Mouse (Mus musculus): ENCODE measurements around the gene Nupr1l. TPM values are rescaled to one million over a fixed set of nuclear protein-coding genes. Genes with fewer than 3 reads are reported as not detected.
A peak's percentile ranks its signal among the peaks of the same experiment; 100 is the strongest.
"Not testable (repeated sequence)": the region's sequence is repeated elsewhere in the genome, so short reads cannot be mapped to it uniquely, and the experiment has no call there.

The Nupr1l gene
- polyA plus RNA-seq, 1 experiment from 2014 or later = 6.3 TPM

GRCm38 (mm10) chr5:129886911-129887636, 21.3 kb upstream of the Nupr1l start, which contains the start of gene Chchd2:
Gene Chchd2 (minus strand): TSS chr5:129887470.
- H3K9me3 ChIP-seq = no peaks in the 10 kb centered on the region
- peak; percentile 100 for ATAC-seq

GRCm38 (mm10) chr5:129890390-129890789, 17.9 kb upstream of the Nupr1l start:
- WGBS = 73% methylated on average over 7 of the region's 7 CpGs
- not testable (repeated sequence) for H3K27me3 ChIP-seq; H3K9ac ChIP-seq (replicated peaks); H3K9me3 ChIP-seq; H3K4me3 ChIP-seq (replicated peaks); H3K4me2 ChIP-seq (replicated peaks); H3K27ac ChIP-seq; H3K36me3 ChIP-seq; ATAC-seq
- H3K4me1 ChIP-seq (replicated peaks) = peaks cover 11% of the 10 kb centered on the region

More at GRCm38 (mm10) chr5:129886911-129887636, 21.3 kb upstream of the Nupr1l start, which contains the start of gene Chchd2:
- peak within 1 kb of the TSS; percentile 91 for H3K4me2 ChIP-seq (replicated peaks)
- peak within 1 kb of the TSS; percentile 94 for H3K27ac ChIP-seq
- peak within 1 kb of the TSS; percentile 87 for H3K4me3 ChIP-seq (replicated peaks)
- H3K36me3 ChIP-seq = peaks cover 19% of the 10 kb centered on the region
- no peaks in the 10 kb centered on the region for H3K27me3 ChIP-seq
- under 1% methylated on average over 46 of the region's 46 CpGs for WGBS
- peaks cover 21% of the 10 kb centered on the region for H3K4me1 ChIP-seq (replicated peaks)
- H3K9ac ChIP-seq (replicated peaks) = peak within 1 kb of the TSS; percentile 89

DNA sequence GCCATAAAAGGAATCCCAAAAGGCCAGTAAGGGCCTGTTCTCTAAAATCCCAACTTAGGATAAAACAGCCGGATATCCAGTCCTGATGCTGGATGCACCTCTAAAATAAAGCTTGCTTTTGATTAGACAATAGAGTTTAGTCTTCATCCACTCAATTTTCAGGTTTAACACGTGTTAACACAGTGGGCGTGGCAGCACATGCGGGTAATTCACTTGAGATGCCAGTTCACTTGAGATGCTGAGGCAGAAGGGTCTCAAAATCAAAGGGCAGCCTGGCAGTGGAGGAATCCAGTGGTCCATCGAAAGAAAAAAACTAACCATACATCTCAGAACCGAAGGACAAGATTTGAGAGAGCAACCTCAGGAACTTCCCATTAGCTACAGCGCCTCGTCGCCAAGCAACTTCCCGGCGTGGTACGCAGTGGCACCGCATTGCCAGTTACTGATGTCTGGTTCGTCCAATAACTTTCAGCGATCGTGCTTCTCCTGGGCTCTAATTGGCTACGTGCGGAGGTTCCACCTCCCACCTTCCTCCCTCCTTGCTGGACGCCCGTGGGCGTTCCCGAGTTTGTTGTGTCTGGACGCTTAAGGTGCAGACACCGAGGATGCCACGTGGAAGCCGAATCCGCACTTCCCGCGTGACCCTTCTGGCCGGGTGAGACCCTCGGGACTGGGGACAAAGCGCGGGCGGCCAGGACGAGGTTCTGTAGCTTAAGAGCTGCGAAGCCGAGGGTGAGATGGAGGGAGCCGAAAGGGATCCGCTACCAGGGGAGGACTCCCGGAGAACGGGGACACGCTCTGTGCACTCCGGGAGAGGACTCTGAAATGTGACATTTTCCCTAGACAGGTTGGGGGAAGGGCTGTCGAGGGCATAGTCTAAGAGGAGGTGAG, 12.9 kb upstream of the Nupr1l start, which contains the start of gene Zbed5:
Gene Zbed5 (plus strand): TSS at position 526 of the 891 bp plus-strand sequence.
- ATAC-seq = peak; percentile 100
- Histone ChIP-seq H3K9ac (replicated peaks) (peak within 1 kb of the TSS; percentile 70), H3K27me3 (no peaks in the 10 kb centered on the region), H3K36me3 (peaks cover 1% of the 10 kb centered on the region; the same call in 1 of the 2 replicates), H3K4me1 (replicated peaks) (peaks cover 9% of the 10 kb centered on the region), H3K9me3 (no peaks in the 10 kb centered on the region), H3K4me2 (replicated peaks) (peak within 1 kb of the TSS; percentile 84), H3K4me3 (replicated peaks) (peak within 1 kb of the TSS; percentile 78), H3K27ac (no peak within 1 kb of the TSS)
- WGBS = 3% methylated on average over 44 of the region's 44 CpGs

DNA sequence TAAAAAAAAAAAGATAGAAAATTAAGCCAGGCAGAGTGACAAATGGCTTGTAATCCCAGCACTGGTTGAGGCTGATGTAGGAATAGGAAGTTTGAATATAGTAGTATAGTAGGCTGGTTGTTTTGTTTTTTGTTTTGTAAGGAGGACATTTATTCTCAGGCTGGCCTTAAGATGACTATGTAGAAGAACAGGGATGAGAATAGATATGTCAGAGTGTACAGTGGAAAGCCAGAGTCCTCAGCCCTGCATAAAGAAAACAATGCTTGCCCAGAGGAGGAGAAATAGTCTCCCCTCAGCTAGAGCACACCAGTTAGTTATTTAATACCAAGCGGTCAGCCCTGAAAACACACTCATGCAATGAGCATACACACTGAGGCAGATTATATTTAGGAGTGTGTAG, 9.9 kb upstream of the Nupr1l start, which contains the start of gene Phkg1:
Gene Phkg1 (minus strand): TSS at position 101 of the 400 bp plus-strand sequence.
- Histone ChIP-seq H3K4me2 (replicated peaks) (no peak within 1 kb of the TSS), H3K4me3 (replicated peaks) (no peak within 1 kb of the TSS), H3K36me3 (peaks cover 21% of the 10 kb centered on the region), H3K9ac (replicated peaks) (no peak within 1 kb of the TSS), H3K4me1 (replicated peaks) (peaks cover 9% of the 10 kb centered on the region), H3K27me3 (no peaks in the 10 kb centered on the region), H3K27ac (no peak within 1 kb of the TSS), H3K9me3 (no peaks in the 10 kb centered on the region)
- no peak for ATAC-seq
- WGBS = 92% methylated on average over 1 of the region's 1 CpGs

- Histone ChIP-seq H3K4me3 (replicated peaks) (peak overlapping the region; percentile 63), H3K27ac (peak overlapping the region; percentile 97), H3K9me3 (no peaks in the 10 kb centered on the region), H3K4me2 (replicated peaks) (peak overlapping the region; percentile 75), H3K36me3 (peaks cover 12% of the 10 kb centered on the region), H3K27me3 (no peaks in the 10 kb centered on the region), H3K9ac (replicated peaks) (peak overlapping the region; percentile 82), H3K4me1 (replicated peaks) (peaks cover 12% of the 10 kb centered on the region)
- WGBS = 31% methylated on average over 4 of the region's 4 CpGs
- no peak for ATAC-seq
Measured at GRCm38 (mm10) chr5:129907775-129908174, 565 bp upstream of the Nupr1l start.

DNA sequence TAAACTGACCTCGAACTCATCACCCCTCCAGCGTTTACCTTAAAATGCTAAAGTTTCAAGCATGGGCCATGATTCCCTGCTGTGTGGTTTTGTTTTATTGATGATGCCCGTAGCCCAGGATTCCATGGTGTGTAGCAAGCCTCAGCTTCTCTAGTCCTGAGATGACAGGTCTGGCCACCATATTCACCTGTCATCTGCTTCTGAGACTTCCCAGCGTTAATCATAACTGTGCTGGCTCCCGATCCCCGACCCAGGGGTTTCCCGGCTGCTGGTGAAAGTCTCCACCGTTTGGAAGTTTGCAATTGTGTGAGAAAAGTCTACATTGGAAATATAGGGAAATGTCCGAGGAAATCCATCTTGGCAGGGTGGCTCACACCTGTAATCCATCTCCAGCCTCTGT, 807 bp downstream of the Nupr1l start:
- H3K4me1 ChIP-seq (replicated peaks) = peaks cover 12% of the 10 kb centered on the region
- H3K9me3 ChIP-seq = no peaks in the 10 kb centered on the region
- H3K9ac ChIP-seq (replicated peaks) = peak overlapping the region; percentile 82
- ATAC-seq = no peak
- peak overlapping the region; percentile 63 for H3K4me3 ChIP-seq (replicated peaks)
- no peaks in the 10 kb centered on the region for H3K27me3 ChIP-seq
- 0 out of 2 replicates have a peak, but pooled peaks cover 3% of the 10 kb centered on the region for H3K36me3 ChIP-seq
- peak overlapping the region; percentile 97 for H3K27ac ChIP-seq
- peak overlapping the region; percentile 75 for H3K4me2 ChIP-seq (replicated peaks)
- 75% methylated on average over 9 of the region's 9 CpGs for WGBS

GRCm38 (mm10) chr5:129909591-129909990, 1.3 kb downstream of the Nupr1l start:
- Histone ChIP-seq H3K36me3 (0 out of 2 replicates have a peak, but pooled peaks cover 2% of the 10 kb centered on the region), H3K9ac (replicated peaks) (no peak overlapping the region), H3K9me3 (no peaks in the 10 kb centered on the region), H3K4me1 (replicated peaks) (peaks cover 12% of the 10 kb centered on the region), H3K27ac (no peak overlapping the region), H3K27me3 (no peaks in the 10 kb centered on the region), H3K4me2 (replicated peaks) (peak overlapping the region; percentile 75; the same call in 1 of the 2 replicates), H3K4me3 (replicated peaks) (no peak overlapping the region)
- 92% methylated on average over 7 of the region's 7 CpGs for WGBS
- no peak for ATAC-seq

GRCm38 (mm10) chr5:129914024-129914423, 5.7 kb downstream of the Nupr1l start:
- ATAC-seq = no peak
- H3K4me3 ChIP-seq (replicated peaks) = no peak overlapping the region
- 27% methylated on average over 2 of the region's 2 CpGs for WGBS
- no peaks in the 10 kb centered on the region for H3K27me3 ChIP-seq
- no peaks in the 10 kb centered on the region for H3K36me3 ChIP-seq
- H3K9ac ChIP-seq (replicated peaks) = no peak overlapping the region
- no peak overlapping the region for H3K4me2 ChIP-seq (replicated peaks)
- peaks cover 5% of the 10 kb centered on the region; the same call in 1 of the 2 replicates for H3K4me1 ChIP-seq (replicated peaks)
- H3K27ac ChIP-seq = no peak overlapping the region
- no peaks in the 10 kb centered on the region for H3K9me3 ChIP-seq

DNA sequence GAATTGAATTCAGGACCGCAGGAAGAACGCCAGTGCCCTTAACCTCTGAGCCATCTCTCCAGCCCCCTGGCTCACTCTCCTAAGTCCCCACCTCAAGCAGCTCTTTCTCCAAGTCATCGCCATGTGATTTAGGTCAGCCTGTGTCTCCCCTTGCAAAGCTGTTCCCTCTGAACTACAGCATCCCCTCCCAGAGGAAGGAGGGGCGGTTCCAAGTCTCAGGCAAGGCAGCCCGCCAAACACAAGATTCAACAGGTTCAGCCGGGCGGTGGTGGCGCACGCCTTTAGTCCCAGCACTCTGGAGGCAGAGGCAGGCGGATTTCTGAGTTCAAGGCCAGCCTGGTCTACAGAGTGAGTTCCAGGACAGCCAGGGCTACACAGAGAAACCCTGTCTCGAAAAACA, 7.2 kb downstream of the Nupr1l start:
- H3K27ac ChIP-seq; H3K4me3 ChIP-seq (replicated peaks); H3K36me3 ChIP-seq; H3K9me3 ChIP-seq; H3K4me1 ChIP-seq (replicated peaks); ATAC-seq; H3K27me3 ChIP-seq; H3K9ac ChIP-seq (replicated peaks); H3K4me2 ChIP-seq (replicated peaks): not testable (repeated sequence)
- WGBS = 90% methylated on average over 11 of the region's 11 CpGs

- Histone ChIP-seq H3K4me2 (replicated peaks) (no peak overlapping the region), H3K4me1 (replicated peaks) (no peaks in the 10 kb centered on the region), H3K36me3 (no peaks in the 10 kb centered on the region), H3K27ac (no peak overlapping the region), H3K9me3 (no peaks in the 10 kb centered on the region; the same call in 1 of the 2 replicates), H3K27me3 (no peaks in the 10 kb centered on the region), H3K9ac (replicated peaks) (no peak overlapping the region), H3K4me3 (replicated peaks) (no peak overlapping the region)
- ATAC-seq = no peak
- WGBS = 90% methylated on average over 24 of the region's 24 CpGs
Measured at GRCm38 (mm10) chr5:129918065-129918651, 9.8 kb downstream of the Nupr1l start.

DNA sequence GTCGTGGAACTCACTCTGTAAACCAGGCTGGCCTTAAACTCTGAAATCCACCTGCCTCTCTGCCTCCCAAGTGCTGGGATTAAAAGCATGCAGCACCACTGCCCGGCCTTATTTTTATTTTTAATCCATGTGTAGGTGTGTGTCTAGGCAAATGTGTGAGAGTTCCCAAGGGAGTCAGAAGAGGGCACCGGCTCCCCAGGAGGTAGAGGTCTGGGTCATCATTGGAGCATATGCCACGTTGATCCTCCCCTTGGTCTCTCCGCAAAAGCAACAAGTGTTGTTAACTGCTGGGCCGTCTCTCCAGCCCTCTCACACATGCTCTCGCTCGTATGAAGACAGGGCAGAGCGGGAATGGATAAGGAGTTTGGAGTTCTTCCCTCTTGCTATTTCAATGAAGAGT, 10.4 kb downstream of the Nupr1l start:
- no peaks in the 10 kb centered on the region for H3K27me3 ChIP-seq
- 87% methylated on average over 9 of the region's 9 CpGs for WGBS
- H3K4me1 ChIP-seq (replicated peaks) = no peaks in the 10 kb centered on the region
- no peak overlapping the region for H3K9ac ChIP-seq (replicated peaks)
- H3K9me3 ChIP-seq = no peaks in the 10 kb centered on the region; the same call in 1 of the 2 replicates
- no peak for ATAC-seq
- H3K27ac ChIP-seq = no peak overlapping the region
- H3K36me3 ChIP-seq = no peaks in the 10 kb centered on the region
- no peak overlapping the region for H3K4me2 ChIP-seq (replicated peaks)
- no peak overlapping the region for H3K4me3 ChIP-seq (replicated peaks)

Data from midbrain, embryonic 13.5 days (tissue).